Mouse (Mus musculus): ENCODE data around the gene Smim7.

Smim7 gene

GRCm38 (mm10) chr8:72547122-72547801, 23.6 kb downstream of the Smim7 start:
- DNase-seq, result no peak

GRCm38 (mm10) chr8:72539234-72539633, 31.7 kb downstream of the Smim7 start:
- DNase-seq, result no peak

GRCm38 (mm10) chr8:72534888-72535287, 36.0 kb downstream of the Smim7 start:
- DNase-seq, result no peak

GRCm38 (mm10) chr8:72532103-72532502, 38.8 kb downstream of the Smim7 start:
- DNase-seq, result no peak

GRCm38 (mm10) chr8:72521888-72522287, 49.0 kb downstream of the Smim7 start:
- DNase-seq, result no peak

- DNase-seq, result no peak
These were observed 53.4 kb downstream of the Smim7 start for GRCm38 (mm10) chr8:72517421-72517988.
